Mouse (Mus musculus): Measurements from ENCODE around the gene Dynlrb2.

Gene Dynlrb2

GRCm38 (mm10) chr8:116504477-116505120 is at the start of gene Dynlrb2:
Gene Dynlrb2, plus strand, starts transcription at chr8:116504974.
- peak; percentile 96 for DNase-seq

GRCm38 (mm10) chr8:116458569-116458968 is 46.2 kb upstream of the Dynlrb2 start:
- DNase-seq, result no peak

GRCm38 (mm10) chr8:116461472-116461871 is 43.3 kb upstream of the Dynlrb2 start:
- DNase-seq, result no peak

- no peak for DNase-seq
These were observed 38.2 kb upstream of the Dynlrb2 start for GRCm38 (mm10) chr8:116466586-116466985.

- no peak for DNase-seq
These were observed 37.7 kb upstream of the Dynlrb2 start for GRCm38 (mm10) chr8:116467027-116467426.

- no peak for DNase-seq
These were observed 26.8 kb upstream of the Dynlrb2 start for GRCm38 (mm10) chr8:116477941-116478340.

GRCm38 (mm10) chr8:116478681-116479080 is 26.1 kb upstream of the Dynlrb2 start:
- no peak for DNase-seq

- peak; percentile 77 for DNase-seq
These were observed 23.9 kb upstream of the Dynlrb2 start for GRCm38 (mm10) chr8:116480894-116481293.

GRCm38 (mm10) chr8:116482738-116483137 is 22.0 kb upstream of the Dynlrb2 start:
- no peak for DNase-seq

- DNase-seq, result peak; percentile 15
These were observed 20.7 kb upstream of the Dynlrb2 start for GRCm38 (mm10) chr8:116484087-116484486.

GRCm38 (mm10) chr8:116488546-116488945 is 16.2 kb upstream of the Dynlrb2 start:
- no peak for DNase-seq

GRCm38 (mm10) chr8:116500057-116500809 is 4.5 kb upstream of the Dynlrb2 start:
- DNase-seq, result no peak

GRCm38 (mm10) chr8:116508721-116509120 is 3.9 kb downstream of the Dynlrb2 start:
- DNase-seq, result peak; percentile 77

- peak; percentile 9 for DNase-seq
These were observed 4.5 kb downstream of the Dynlrb2 start for GRCm38 (mm10) chr8:116509247-116509646.

- no peak for DNase-seq
These were observed 14.9 kb downstream of the Dynlrb2 start for GRCm38 (mm10) chr8:116519676-116520075.

- DNase-seq, result no peak
These were observed 16.4 kb downstream of the Dynlrb2 start for GRCm38 (mm10) chr8:116521208-116521607.

GRCm38 (mm10) chr8:116521641-116522040 is 16.9 kb downstream of the Dynlrb2 start:
- DNase-seq, result no peak

- no peak for DNase-seq
These were observed 17.5 kb downstream of the Dynlrb2 start for GRCm38 (mm10) chr8:116522104-116522767.

GRCm38 (mm10) chr8:116524915-116525314 is 20.1 kb downstream of the Dynlrb2 start:
- no peak for DNase-seq

- no peak for DNase-seq
These were observed 24.0 kb downstream of the Dynlrb2 start for GRCm38 (mm10) chr8:116528736-116529135.

GRCm38 (mm10) chr8:116533081-116533480 is 28.3 kb downstream of the Dynlrb2 start:
- DNase-seq, result no peak

GRCm38 (mm10) chr8:116536786-116537185 is 32.0 kb downstream of the Dynlrb2 start:
- DNase-seq, result no peak

- DNase-seq, result no peak
These were observed 34.0 kb downstream of the Dynlrb2 start for GRCm38 (mm10) chr8:116538763-116539162.

GRCm38 (mm10) chr8:116540136-116540535 is 35.4 kb downstream of the Dynlrb2 start:
- no peak for DNase-seq
